Mouse (Mus musculus) bone marrow, adult 2 months (tissue): ENCODE data around the gene Tnfaip2. TPM values are rescaled to one million over a fixed set of nuclear protein-coding genes. Genes with fewer than 3 reads are reported as not detected.

Source experiments
- H3K27ac ChIP-seq: fragments of 200-500 bp; 2 replicates; pipeline ENCODE4 v1.5.1; 2012; ENCODE audit warnings: low read depth, mild to moderate bottlenecking, control low read depth, inconsistent platforms, low read length; ENCODE audit not compliant: control insufficient read depth, poor library complexity, insufficient read depth
- H3K4me1 ChIP-seq: fragments of 200-500 bp; 2 replicates; pipeline ENCODE4 v1.6.1; 2011; ENCODE audit warnings: low read length; ENCODE audit not compliant: control insufficient read depth, insufficient read depth
- H3K4me3 ChIP-seq: fragments of 200-500 bp; replicated peaks from 2 replicates; pipeline ENCODE3; 2011; ENCODE audit warnings: mild to moderate bottlenecking, low read depth, low read length, control low read depth; ENCODE audit not compliant: control insufficient read depth
- CTCF ChIP-seq: fragments of 200-500 bp; IDR thresholded peaks from 2 replicates; pipeline ENCODE4 v1.5.1; 2011; ENCODE audit warnings: low read length, control low read depth; ENCODE audit not compliant: control insufficient read depth, insufficient read depth
- POLR2A ChIP-seq: fragments of 200-500 bp; IDR thresholded peaks from 2 replicates; pipeline ENCODE4 v1.6.1; 2011; ENCODE audit warnings: low read depth, mild to moderate bottlenecking, control low read depth, low read length, borderline replicate concordance; ENCODE audit not compliant: control insufficient read depth
- WGBS: fragments of 180-500 bp; shearing (Covaris S2); methylation state at CpG from one replicate; pipeline ENCODE4 v1.1.7; 2018; 5-methylcytosine and 5-hydroxymethylcytosine counted together
- polyA plus RNA-seq: library from polyadenylated mRNA; stranded (reverse); fragments of >200 nt; gene quantifications from 2 replicates; pipeline ENCODE4 v1.2.4, GENCODE M21; 2011; ENCODE audit warnings: low replicate concordance; ENCODE audit not compliant: missing spikeins, insufficient read depth, insufficient read length

The Tnfaip2 gene
- polyA plus RNA-seq, 1 experiment = 149 TPM

GRCm38 (mm10) chr12:111424547-111424946 is 17.7 kb upstream of the Tnfaip2 start:
- Histone ChIP-seq H3K4me1 (no peaks in the 10 kb centered on the region), H3K4me3 (no peak overlapping the region), H3K27ac (no peak overlapping the region)
- TF ChIP-seq POLR2A = no peak
- TF ChIP-seq CTCF = no peak
- WGBS = 48% methylated on average over 9 of the region's 9 CpGs

- WGBS = 2% methylated on average over 15 of the region's 15 CpGs
- Histone ChIP-seq H3K4me1 (peaks cover 3% of the 10 kb centered on the region; the same call in 1 of the 2 replicates), H3K27ac (no peak overlapping the region), H3K4me3 (no peak overlapping the region)
- TF ChIP-seq POLR2A (no peak), CTCF (peak; percentile 84)
These were observed 17.0 kb upstream of the Tnfaip2 start for GRCm38 (mm10) chr12:111425258-111425657.

- TF ChIP-seq CTCF = peak; percentile 98
- TF ChIP-seq POLR2A = no peak
- H3K4me1 ChIP-seq = peaks cover 7% of the 10 kb centered on the region
- no peak overlapping the region for H3K27ac ChIP-seq
- no peak overlapping the region for H3K4me3 ChIP-seq
- 19% methylated on average over 29 of the region's 29 CpGs for WGBS
These were observed 16.3 kb upstream of the Tnfaip2 start for GRCm38 (mm10) chr12:111425789-111426460.

GRCm38 (mm10) chr12:111427438-111428113 is 14.7 kb upstream of the Tnfaip2 start:
- Histone ChIP-seq H3K4me3 (no peak overlapping the region), H3K4me1 (peaks cover 7% of the 10 kb centered on the region), H3K27ac (no peak overlapping the region)
- TF ChIP-seq POLR2A (no peak), CTCF (no peak)
- WGBS = 71% methylated on average over 12 of the region's 12 CpGs

- WGBS = 67% methylated on average over 8 of the region's 8 CpGs
- TF ChIP-seq CTCF = no peak
- no peak for TF ChIP-seq POLR2A
- H3K27ac ChIP-seq = no peak overlapping the region
These were observed 13.9 kb upstream of the Tnfaip2 start for GRCm38 (mm10) chr12:111428364-111428763.

GRCm38 (mm10) chr12:111428961-111429911 is 13.0 kb upstream of the Tnfaip2 start:
- Histone ChIP-seq H3K27ac (peak overlapping the region; percentile 58), H3K4me1 (peaks cover 13% of the 10 kb centered on the region), H3K4me3 (peak overlapping the region; percentile 49)
- TF ChIP-seq POLR2A = peak; percentile 59; the same call in 1 of the 2 replicates
- TF ChIP-seq CTCF = 0 out of 2 replicates have a peak, but pooled peaks have one; percentile 2
- WGBS = 4% methylated on average over 40 of the region's 40 CpGs

More at GRCm38 (mm10) chr12:111428364-111428763, 13.9 kb upstream of the Tnfaip2 start:
- H3K4me3 ChIP-seq = no peak overlapping the region
- peaks cover 11% of the 10 kb centered on the region for H3K4me1 ChIP-seq

GRCm38 (mm10) chr12:111430049-111430867 is 12.0 kb upstream of the Tnfaip2 start:
- 13% methylated on average over 27 of the region's 27 CpGs for WGBS
- Histone ChIP-seq H3K4me3 (peak overlapping the region; percentile 49), H3K4me1 (peaks cover 18% of the 10 kb centered on the region), H3K27ac (peak overlapping the region; percentile 58)
- no peak for TF ChIP-seq CTCF
- no peak for TF ChIP-seq POLR2A
